Mouse (Mus musculus): ENCODE measurements around the gene Lgals3bp. TPM values are rescaled to one million over a fixed set of nuclear protein-coding genes. Genes with fewer than 3 reads are reported as not detected.

Gene Lgals3bp
- polyA plus RNA-seq, 1 experiment: 7.0 TPM

- TF ChIP-seq CTCF (IDR thresholded peaks at IDR 0.05; ENCODE audit: borderline replicate concordance, extremely low read depth, insufficient read depth, insufficient read length): no peak
- no peak for TF ChIP-seq POLR2A (IDR thresholded peaks at IDR 0.05; ENCODE audit: borderline replicate concordance, extremely low read depth, insufficient read depth, insufficient read length, poor library complexity, severe bottlenecking)
- no peak for DNase-seq (ENCODE audit: low read depth)
Observed at GRCm38 (mm10) chr11:118371876-118372275, 30.0 kb downstream of the Lgals3bp start.

GRCm38 (mm10) chr11:118369657-118370056, 32.2 kb downstream of the Lgals3bp start:
- TF ChIP-seq POLR2A (IDR thresholded peaks at IDR 0.05; ENCODE audit: borderline replicate concordance, extremely low read depth, insufficient read depth, insufficient read length, poor library complexity, severe bottlenecking): no peak
- DNase-seq (ENCODE audit: low read depth): no peak

- DNase-seq (ENCODE audit: low read depth): no peak
- no peak for TF ChIP-seq POLR2A (IDR thresholded peaks at IDR 0.05; ENCODE audit: borderline replicate concordance, extremely low read depth, insufficient read depth, insufficient read length, poor library complexity, severe bottlenecking)
Observed at GRCm38 (mm10) chr11:118369251-118369650, 32.6 kb downstream of the Lgals3bp start.

GRCm38 (mm10) chr11:118368330-118368729, 33.6 kb downstream of the Lgals3bp start:
- TF ChIP-seq POLR2A (IDR thresholded peaks at IDR 0.05; ENCODE audit: borderline replicate concordance, extremely low read depth, insufficient read depth, insufficient read length, poor library complexity, severe bottlenecking) (no peak), CTCF (IDR thresholded peaks at IDR 0.05; ENCODE audit: borderline replicate concordance, extremely low read depth, insufficient read depth, insufficient read length) (peak; percentile 29; the same call in 1 of the 2 replicates)
- DNase-seq (ENCODE audit: low read depth): peak; percentile 32

- DNase-seq (ENCODE audit: low read depth): no peak
- TF ChIP-seq POLR2A (IDR thresholded peaks at IDR 0.05; ENCODE audit: borderline replicate concordance, extremely low read depth, insufficient read depth, insufficient read length, poor library complexity, severe bottlenecking): no peak
- no peak for TF ChIP-seq CTCF (IDR thresholded peaks at IDR 0.05; ENCODE audit: borderline replicate concordance, extremely low read depth, insufficient read depth, insufficient read length)
Observed at GRCm38 (mm10) chr11:118366559-118366958, 35.3 kb downstream of the Lgals3bp start.

- no peak for DNase-seq (ENCODE audit: low read depth)
- TF ChIP-seq CTCF (IDR thresholded peaks at IDR 0.05; ENCODE audit: borderline replicate concordance, extremely low read depth, insufficient read depth, insufficient read length) (no peak), POLR2A (IDR thresholded peaks at IDR 0.05; ENCODE audit: borderline replicate concordance, extremely low read depth, insufficient read depth, insufficient read length, poor library complexity, severe bottlenecking) (no peak)
Observed at GRCm38 (mm10) chr11:118366108-118366507, 35.8 kb downstream of the Lgals3bp start.

- DNase-seq (ENCODE audit: low read depth): no peak
- TF ChIP-seq CTCF (IDR thresholded peaks at IDR 0.05; ENCODE audit: borderline replicate concordance, extremely low read depth, insufficient read depth, insufficient read length) (no peak), POLR2A (IDR thresholded peaks at IDR 0.05; ENCODE audit: borderline replicate concordance, extremely low read depth, insufficient read depth, insufficient read length, poor library complexity, severe bottlenecking) (no peak)
Observed at GRCm38 (mm10) chr11:118365171-118365570, 36.7 kb downstream of the Lgals3bp start.

- no peak for TF ChIP-seq CTCF (IDR thresholded peaks at IDR 0.05; ENCODE audit: borderline replicate concordance, extremely low read depth, insufficient read depth, insufficient read length)
- TF ChIP-seq POLR2A (IDR thresholded peaks at IDR 0.05; ENCODE audit: borderline replicate concordance, extremely low read depth, insufficient read depth, insufficient read length, poor library complexity, severe bottlenecking): no peak
- DNase-seq (ENCODE audit: low read depth): no peak
Observed at GRCm38 (mm10) chr11:118364021-118364420, 37.9 kb downstream of the Lgals3bp start.

- DNase-seq (ENCODE audit: low read depth): peak; percentile 32
Observed at GRCm38 (mm10) chr11:118362971-118363518, 38.8 kb downstream of the Lgals3bp start.

GRCm38 (mm10) chr11:118362501-118362900, 39.4 kb downstream of the Lgals3bp start:
- TF ChIP-seq CTCF (IDR thresholded peaks at IDR 0.05; ENCODE audit: borderline replicate concordance, extremely low read depth, insufficient read depth, insufficient read length) (no peak), POLR2A (IDR thresholded peaks at IDR 0.05; ENCODE audit: borderline replicate concordance, extremely low read depth, insufficient read depth, insufficient read length, poor library complexity, severe bottlenecking) (no peak)
- DNase-seq (ENCODE audit: low read depth): no peak

More at GRCm38 (mm10) chr11:118362971-118363518, 38.8 kb downstream of the Lgals3bp start:
- TF ChIP-seq POLR2A (IDR thresholded peaks at IDR 0.05; ENCODE audit: borderline replicate concordance, extremely low read depth, insufficient read depth, insufficient read length, poor library complexity, severe bottlenecking) (no peak), CTCF (IDR thresholded peaks at IDR 0.05; ENCODE audit: borderline replicate concordance, extremely low read depth, insufficient read depth, insufficient read length) (no peak)

- TF ChIP-seq CTCF (IDR thresholded peaks at IDR 0.05; ENCODE audit: borderline replicate concordance, extremely low read depth, insufficient read depth, insufficient read length) (no peak), POLR2A (IDR thresholded peaks at IDR 0.05; ENCODE audit: borderline replicate concordance, extremely low read depth, insufficient read depth, insufficient read length, poor library complexity, severe bottlenecking) (no peak)
- DNase-seq (ENCODE audit: low read depth): peak; percentile 85
Observed at GRCm38 (mm10) chr11:118360907-118361341, 41.0 kb downstream of the Lgals3bp start.

GRCm38 (mm10) chr11:118360491-118360890, 41.4 kb downstream of the Lgals3bp start:
- TF ChIP-seq POLR2A (IDR thresholded peaks at IDR 0.05; ENCODE audit: borderline replicate concordance, extremely low read depth, insufficient read depth, insufficient read length, poor library complexity, severe bottlenecking) (no peak), CTCF (IDR thresholded peaks at IDR 0.05; ENCODE audit: borderline replicate concordance, extremely low read depth, insufficient read depth, insufficient read length) (no peak)
- peak; percentile 37 for DNase-seq (ENCODE audit: low read depth)

Data from brain, embryonic 14.5 days (tissue).